Mouse (Mus musculus): ENCODE data around the gene Lgals9.

DNA sequence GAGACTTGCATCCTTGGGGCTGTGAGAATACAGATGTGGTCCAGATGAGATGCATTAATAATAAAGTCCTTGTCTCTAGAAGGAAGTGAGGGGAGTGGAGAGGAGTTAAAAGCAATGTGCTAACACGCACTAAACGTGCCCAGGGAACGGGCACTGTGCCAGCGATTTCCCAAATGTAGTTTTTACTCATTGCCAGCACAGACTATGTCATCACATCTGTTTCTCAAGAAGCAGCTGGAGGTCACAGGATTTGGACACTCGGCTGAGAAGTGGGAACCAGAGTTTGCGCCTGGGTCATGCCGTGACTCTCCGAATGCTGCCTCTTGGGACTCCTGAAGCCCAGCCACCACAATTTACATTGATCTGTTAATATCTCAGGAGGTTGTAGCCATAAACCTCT is 34.4 kb downstream of the Lgals9 start:
- TF ChIP-seq CTCF (IDR thresholded peaks at IDR 0.05; ENCODE audit: low read depth, low read length) = no peak
- TF ChIP-seq POLR2A (IDR thresholded peaks at IDR 0.05; ENCODE audit: extremely low read depth, insufficient read depth, low read length) = no peak
